Mouse (Mus musculus): Measurements from ENCODE around the gene Mfap3. TPM values are rescaled to one million over a fixed set of nuclear protein-coding genes. Genes with fewer than 3 reads are reported as not detected.

The Mfap3 gene
- total and polyA plus RNA-seq, 3 experiments: 1.6 to 35.7 (median 29.4) TPM

DNA sequence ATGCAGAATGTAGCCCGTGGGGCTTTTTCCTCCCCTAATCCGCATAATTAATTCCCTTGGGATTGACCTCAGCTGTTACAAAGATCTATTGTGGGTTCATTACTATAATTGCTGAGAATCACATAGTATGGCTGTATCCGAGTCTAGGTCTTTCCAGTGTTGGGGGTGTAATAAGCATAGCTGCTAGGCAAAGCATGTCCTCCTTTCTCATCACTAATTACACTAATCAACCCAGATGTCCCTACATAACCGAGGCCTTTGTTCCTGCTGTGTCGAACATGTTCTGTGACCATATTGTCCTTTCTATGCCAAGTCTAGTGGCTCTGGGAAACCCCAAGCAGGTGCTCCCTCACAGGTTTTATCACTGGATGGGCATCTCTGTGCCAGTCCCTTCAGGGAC lies 40.4 kb upstream of the Mfap3 start:
- Histone ChIP-seq H3K4me1 (ENCODE audit: insufficient read depth, low read depth, low read length) (no peaks in the 10 kb centered on the region), H3K9me3 (replicated peaks) (no peaks in the 10 kb centered on the region), H3K27me3 (ENCODE audit: insufficient read depth, low read length) (no peaks in the 10 kb centered on the region), H3K4me3 (ENCODE audit: low read depth, low read length) (no peak overlapping the region), H3K36me3 (replicated peaks) (peaks cover 30% of the 10 kb centered on the region)
- ATAC-seq (ENCODE audit: extremely low read depth, insufficient number of reproducible peaks, low FRiP score, poor library complexity, severe bottlenecking): no peak
- DNase-seq (ENCODE audit: low spot score): no peak
- no peak for TF ChIP-seq TAL1 (conservative IDR thresholded peaks at IDR 0.05; ENCODE audit: low read depth, low read length)
- no peak for TF ChIP-seq POLR2AphosphoS5 (IDR thresholded peaks at IDR 0.05; ENCODE audit: insufficient replicate concordance, low read depth, low read length)
- no peak for TF ChIP-seq GATA2 (IDR thresholded peaks at IDR 0.05; ENCODE audit: borderline replicate concordance, low read depth, low read length)
- TF ChIP-seq GATA1 (IDR thresholded peaks at IDR 0.05; ENCODE audit: borderline replicate concordance, low read length): no peak
- TF ChIP-seq CTCF (IDR thresholded peaks at IDR 0.05; ENCODE audit: low read depth, low read length): no peak

GRCm38 (mm10) chr11:57488436-57488835 lies 30.0 kb upstream of the Mfap3 start:
- peaks cover 81% of the 10 kb centered on the region for H3K36me3 ChIP-seq (replicated peaks)

DNA sequence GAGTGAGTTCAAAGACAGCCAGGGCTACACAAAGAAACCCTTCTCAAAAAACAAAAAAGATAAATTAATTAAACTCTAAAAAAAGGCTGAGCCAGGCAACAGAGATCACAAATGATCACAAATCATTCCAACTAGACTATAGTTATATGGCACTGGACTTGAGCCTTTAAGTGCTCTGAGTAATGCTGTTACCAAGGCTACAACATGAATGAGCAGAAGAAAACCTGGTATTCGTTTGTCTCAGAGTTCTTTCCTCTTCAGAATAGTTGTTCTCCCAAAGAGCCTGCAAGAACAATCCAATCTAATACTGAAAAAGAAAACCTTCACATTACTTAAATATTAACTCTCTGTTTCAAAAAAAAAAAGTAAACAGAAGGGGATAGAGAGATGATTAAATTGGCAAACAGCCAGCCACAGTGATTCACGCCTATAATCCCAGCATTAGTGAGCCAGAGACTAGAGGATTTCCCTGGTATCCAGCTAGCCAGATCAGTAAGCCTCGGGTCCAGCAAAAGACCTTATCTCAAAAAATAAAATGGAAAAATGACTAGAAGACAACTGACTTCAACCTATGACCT lies 21.9 kb upstream of the Mfap3 start:
- Histone ChIP-seq H3K4me3 (ENCODE audit: low read depth, low read length) (no peak overlapping the region), H3K4me1 (ENCODE audit: insufficient read depth, low read depth, low read length) (peaks cover under 1% of the 10 kb centered on the region; the same call in 1 of the 2 replicates), H3K36me3 (replicated peaks) (peaks cover 94% of the 10 kb centered on the region), H3K27me3 (ENCODE audit: insufficient read depth, low read length) (no peaks in the 10 kb centered on the region), H3K9me3 (replicated peaks) (no peaks in the 10 kb centered on the region)
- DNase-seq (ENCODE audit: low spot score) (no peak), ATAC-seq (ENCODE audit: extremely low read depth, insufficient number of reproducible peaks, low FRiP score, poor library complexity, severe bottlenecking) (no peak)
- no peak for TF ChIP-seq GATA1 (IDR thresholded peaks at IDR 0.05; ENCODE audit: borderline replicate concordance, low read length)
- TF ChIP-seq POLR2AphosphoS5 (IDR thresholded peaks at IDR 0.05; ENCODE audit: insufficient replicate concordance, low read depth, low read length): no peak
- no peak for TF ChIP-seq GATA2 (IDR thresholded peaks at IDR 0.05; ENCODE audit: borderline replicate concordance, low read depth, low read length)
- TF ChIP-seq CTCF (IDR thresholded peaks at IDR 0.05; ENCODE audit: low read depth, low read length): no peak
- TF ChIP-seq TAL1 (conservative IDR thresholded peaks at IDR 0.05; ENCODE audit: low read depth, low read length): no peak

More at GRCm38 (mm10) chr11:57488436-57488835, 30.0 kb upstream of the Mfap3 start:
- DNase-seq (ENCODE audit: low spot score): no peak
- Histone ChIP-seq H3K9me3 (replicated peaks) (no peaks in the 10 kb centered on the region), H3K27me3 (ENCODE audit: insufficient read depth, low read length) (no peaks in the 10 kb centered on the region), H3K4me3 (ENCODE audit: low read depth, low read length) (no peak overlapping the region), H3K4me1 (ENCODE audit: insufficient read depth, low read depth, low read length) (no peaks in the 10 kb centered on the region)
- TF ChIP-seq TAL1 (conservative IDR thresholded peaks at IDR 0.05; ENCODE audit: low read depth, low read length) (no peak), CTCF (IDR thresholded peaks at IDR 0.05; ENCODE audit: low read depth, low read length) (no peak), GATA2 (IDR thresholded peaks at IDR 0.05; ENCODE audit: borderline replicate concordance, low read depth, low read length) (no peak), POLR2AphosphoS5 (IDR thresholded peaks at IDR 0.05; ENCODE audit: insufficient replicate concordance, low read depth, low read length) (no peak), GATA1 (IDR thresholded peaks at IDR 0.05; ENCODE audit: borderline replicate concordance, low read length) (no peak)
- no peak for ATAC-seq (ENCODE audit: extremely low read depth, insufficient number of reproducible peaks, low FRiP score, poor library complexity, severe bottlenecking)

- Histone ChIP-seq H3K36me3 (replicated peaks) (peaks cover 93% of the 10 kb centered on the region), H3K9me3 (replicated peaks) (no peaks in the 10 kb centered on the region), H3K27me3 (ENCODE audit: insufficient read depth, low read length) (no peaks in the 10 kb centered on the region), H3K4me1 (ENCODE audit: insufficient read depth, low read depth, low read length) (peaks cover 2% of the 10 kb centered on the region; the same call in 1 of the 2 replicates), H3K4me3 (ENCODE audit: low read depth, low read length) (no peak overlapping the region)
- no peak for TF ChIP-seq GATA2 (IDR thresholded peaks at IDR 0.05; ENCODE audit: borderline replicate concordance, low read depth, low read length)
- TF ChIP-seq GATA1 (IDR thresholded peaks at IDR 0.05; ENCODE audit: borderline replicate concordance, low read length): no peak
- TF ChIP-seq TAL1 (conservative IDR thresholded peaks at IDR 0.05; ENCODE audit: low read depth, low read length): no peak
- TF ChIP-seq POLR2AphosphoS5 (IDR thresholded peaks at IDR 0.05; ENCODE audit: insufficient replicate concordance, low read depth, low read length): no peak
- no peak for TF ChIP-seq CTCF (IDR thresholded peaks at IDR 0.05; ENCODE audit: low read depth, low read length)
- ATAC-seq (ENCODE audit: extremely low read depth, insufficient number of reproducible peaks, low FRiP score, poor library complexity, severe bottlenecking): no peak
- DNase-seq (ENCODE audit: low spot score): no peak
Observed at GRCm38 (mm10) chr11:57497701-57498100, 20.8 kb upstream of the Mfap3 start.

DNA sequence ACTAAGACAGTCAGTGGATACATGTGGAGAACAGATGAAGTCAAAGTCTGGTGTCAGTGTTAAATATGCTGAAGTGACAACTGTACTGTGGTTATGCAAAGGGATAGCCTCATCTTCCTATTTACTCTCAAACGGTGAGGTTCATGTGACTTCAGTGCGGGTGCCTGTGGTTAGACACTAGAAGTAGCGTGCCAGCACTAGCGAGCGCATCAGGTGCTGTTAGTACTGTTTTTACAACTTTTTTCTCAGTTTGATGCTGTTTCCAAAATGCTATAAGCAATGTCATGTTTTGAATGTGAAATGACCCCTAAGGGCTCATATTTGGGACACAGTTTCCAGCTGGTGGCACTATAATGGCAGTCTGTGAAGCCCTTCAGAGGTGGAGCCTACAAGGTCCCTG lies 20.2 kb upstream of the Mfap3 start:
- DNase-seq (ENCODE audit: low spot score): no peak
- Histone ChIP-seq H3K4me3 (ENCODE audit: low read depth, low read length) (no peak overlapping the region), H3K27me3 (ENCODE audit: insufficient read depth, low read length) (no peaks in the 10 kb centered on the region), H3K36me3 (replicated peaks) (peaks cover 92% of the 10 kb centered on the region), H3K4me1 (ENCODE audit: insufficient read depth, low read depth, low read length) (peaks cover 2% of the 10 kb centered on the region; the same call in 1 of the 2 replicates), H3K9me3 (replicated peaks) (no peaks in the 10 kb centered on the region)
- no peak for ATAC-seq (ENCODE audit: extremely low read depth, insufficient number of reproducible peaks, low FRiP score, poor library complexity, severe bottlenecking)
- no peak for TF ChIP-seq GATA2 (IDR thresholded peaks at IDR 0.05; ENCODE audit: borderline replicate concordance, low read depth, low read length)
- no peak for TF ChIP-seq POLR2AphosphoS5 (IDR thresholded peaks at IDR 0.05; ENCODE audit: insufficient replicate concordance, low read depth, low read length)
- TF ChIP-seq GATA1 (IDR thresholded peaks at IDR 0.05; ENCODE audit: borderline replicate concordance, low read length): no peak
- no peak for TF ChIP-seq TAL1 (conservative IDR thresholded peaks at IDR 0.05; ENCODE audit: low read depth, low read length)
- TF ChIP-seq CTCF (IDR thresholded peaks at IDR 0.05; ENCODE audit: low read depth, low read length): no peak

GRCm38 (mm10) chr11:57503155-57503554 lies 15.3 kb upstream of the Mfap3 start:
- H3K36me3 ChIP-seq (replicated peaks): peaks cover 91% of the 10 kb centered on the region
- H3K4me3 ChIP-seq (ENCODE audit: low read depth, low read length): no peak overlapping the region
- no peaks in the 10 kb centered on the region for H3K27me3 ChIP-seq (ENCODE audit: insufficient read depth, low read length)
- no peak for TF ChIP-seq GATA2 (IDR thresholded peaks at IDR 0.05; ENCODE audit: borderline replicate concordance, low read depth, low read length)
- TF ChIP-seq CTCF (IDR thresholded peaks at IDR 0.05; ENCODE audit: low read depth, low read length): no peak
- no peak for TF ChIP-seq TAL1 (conservative IDR thresholded peaks at IDR 0.05; ENCODE audit: low read depth, low read length)
- no peak for TF ChIP-seq POLR2AphosphoS5 (IDR thresholded peaks at IDR 0.05; ENCODE audit: insufficient replicate concordance, low read depth, low read length)
- no peak for TF ChIP-seq GATA1 (IDR thresholded peaks at IDR 0.05; ENCODE audit: borderline replicate concordance, low read length)
- ATAC-seq (ENCODE audit: extremely low read depth, insufficient number of reproducible peaks, low FRiP score, poor library complexity, severe bottlenecking) (no peak), DNase-seq (ENCODE audit: low spot score) (no peak)
- H3K9me3 ChIP-seq (replicated peaks): no peaks in the 10 kb centered on the region
- H3K4me1 ChIP-seq (ENCODE audit: insufficient read depth, low read depth, low read length): peaks cover 2% of the 10 kb centered on the region; the same call in 1 of the 2 replicates

All from G1E (cell line).